Mouse (Mus musculus) spleen, adult 2 months (tissue): ENCODE data around the gene Gpc6.

Source experiments
- CTCF ChIP-seq: fragments of 200-500 bp; IDR thresholded peaks from 2 replicates; pipeline ENCODE4 v1.5.1; 2011; ENCODE audit warnings: mild to moderate bottlenecking, inconsistent platforms; ENCODE audit not compliant: insufficient read depth, insufficient read length, insufficient replicate concordance; ENCODE audit errors: extremely low read depth
- POLR2A ChIP-seq: fragments of 200-500 bp; IDR thresholded peaks from 2 replicates; pipeline ENCODE4 v1.6.1; 2011; ENCODE audit warnings: low read depth, low read length, inconsistent platforms

- TF ChIP-seq POLR2A (no peak), CTCF (no peak)
These were observed 454.9 kb downstream of the Gpc6 start for GRCm38 (mm10) chr14:117379979-117380378.
